Mouse (Mus musculus): ENCODE measurements around the gene Sbno2.

DNA sequence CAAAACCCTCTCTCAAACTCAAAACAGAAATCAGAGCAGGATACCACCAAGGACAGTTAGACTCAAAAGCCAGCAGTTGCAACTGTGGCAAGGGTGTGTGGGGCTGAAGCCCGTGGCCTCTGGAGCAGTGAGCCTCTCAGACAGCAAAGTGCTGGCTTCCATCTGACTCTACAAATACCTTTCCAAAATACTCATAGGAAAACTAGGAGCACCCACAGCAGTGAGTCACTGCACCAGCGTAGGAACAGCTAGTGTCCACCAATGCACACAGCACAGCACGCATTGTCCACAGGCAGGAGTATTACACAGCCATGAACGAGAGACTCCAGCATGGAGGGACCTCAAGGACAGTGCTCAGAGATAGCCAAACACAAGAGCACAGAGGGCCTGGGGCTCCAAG lies 29.0 kb downstream of the Sbno2 start:
- TF ChIP-seq POLR2A (IDR thresholded peaks at IDR 0.05; ENCODE audit: insufficient read length, low read depth) (no peak), USF1 (IDR thresholded peaks at IDR 0.05; ENCODE audit: low read depth) (no peak), MAX (IDR thresholded peaks at IDR 0.05; ENCODE audit: low read depth) (no peak), E2F4 (IDR thresholded peaks at IDR 0.05; ENCODE audit: insufficient read depth) (no peak), POLR2AphosphoS2 (IDR thresholded peaks at IDR 0.05; ENCODE audit: insufficient read length, low read depth) (no peak), TCF12 (IDR thresholded peaks at IDR 0.05; ENCODE audit: insufficient read depth, poor library complexity, severe bottlenecking) (no peak), TCF3 (IDR thresholded peaks at IDR 0.05; ENCODE audit: insufficient read length, low read depth) (no peak), MYOD1 (IDR thresholded peaks at IDR 0.05; ENCODE audit: control insufficient read depth in 1 of 3, insufficient read length in 2 of 3, low read depth in 2 of 3) (no peak), MYOG (IDR thresholded peaks at IDR 0.05; ENCODE audit: control insufficient read depth in 1 of 3, insufficient read depth in 1 of 3, insufficient read length in 2 of 3, low read depth in 2 of 3) (no peak)
